Mouse (Mus musculus) natural killer cell, adult 2 months (primary cell): ENCODE results near the gene Depdc7.

Experiments used
- DNase-seq, 2 experiments: peaks; one replicate each; pipeline ENCODE4 v3.0.0; 2022; ENCODE audit warnings: low spot score in 2 of 2

Depdc7 gene

DNA sequence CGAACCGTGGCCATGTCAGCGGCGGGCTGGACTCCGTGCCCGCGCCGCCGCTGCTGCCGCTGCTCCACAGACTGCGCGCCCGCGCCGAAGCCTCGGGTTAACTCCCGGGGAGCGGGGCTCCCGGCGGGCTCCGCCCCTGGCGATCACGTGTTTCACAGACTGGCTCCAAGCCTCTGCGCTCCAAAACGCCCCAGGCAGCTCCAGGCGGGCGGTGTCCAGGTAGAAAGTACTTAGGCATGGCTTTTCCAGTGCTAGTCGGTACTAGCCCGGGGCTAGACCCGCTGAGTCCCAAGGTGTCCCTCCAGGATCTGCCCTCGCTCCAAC is at the start of gene Depdc7:
TSS of gene Depdc7 (minus strand) at position 138 of the 324 bp plus-strand sequence.
- DNase-seq, result peak; percentile 47 to 68

DNA sequence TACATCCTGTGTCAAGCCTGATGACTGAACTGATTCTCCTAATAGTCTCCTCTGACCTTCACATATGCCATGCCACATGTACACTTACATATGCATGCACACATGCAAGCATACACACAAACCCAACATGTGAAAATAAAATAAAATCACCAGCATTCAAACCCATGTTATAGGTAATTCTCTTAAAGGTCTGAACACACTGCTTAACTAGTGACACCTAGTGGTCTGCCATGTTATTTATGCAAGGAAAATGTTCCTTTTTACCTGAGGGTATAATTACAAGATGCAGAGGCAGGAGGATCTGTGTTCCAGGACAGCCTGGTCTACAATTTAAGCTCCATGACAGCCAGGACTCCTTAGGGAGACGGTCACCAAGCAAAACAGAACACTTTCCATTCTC is 32.1 kb upstream of the Depdc7 start:
- no peak for DNase-seq

GRCm38 (mm10) chr2:104768697-104769096 is 26.0 kb upstream of the Depdc7 start:
- DNase-seq, result no peak

- no peak for DNase-seq
Observed at GRCm38 (mm10) chr2:104764018-104764417, 21.3 kb upstream of the Depdc7 start.

GRCm38 (mm10) chr2:104763134-104763703 is 20.5 kb upstream of the Depdc7 start:
- no peak for DNase-seq

- no peak for DNase-seq
Observed at GRCm38 (mm10) chr2:104750611-104751010, 7.9 kb upstream of the Depdc7 start.

DNA sequence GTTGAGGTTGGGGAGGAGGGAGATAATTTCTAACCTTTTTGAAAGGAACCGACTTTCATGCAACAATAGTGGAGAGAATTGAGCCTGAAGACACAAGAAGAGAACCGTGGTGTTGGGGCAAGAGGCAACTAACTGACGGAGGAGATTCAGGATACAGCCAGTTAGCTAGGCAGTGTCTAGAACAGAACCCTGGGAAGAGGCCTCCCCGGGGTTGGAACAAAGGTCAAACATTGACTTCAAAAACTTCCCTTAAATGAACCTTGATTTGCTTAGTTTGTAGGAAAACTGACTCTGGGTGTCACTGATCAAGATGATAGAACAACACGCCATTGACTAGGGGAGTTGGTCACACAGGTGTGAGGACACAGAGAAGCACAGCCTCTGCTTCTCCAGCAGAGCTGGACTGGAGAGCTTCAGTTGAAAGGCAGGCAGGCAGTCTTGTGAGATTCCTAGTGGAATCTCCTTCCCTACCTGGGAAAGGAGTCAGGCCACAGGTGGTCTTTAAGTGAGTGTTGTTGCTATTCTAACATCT is 6.0 kb upstream of the Depdc7 start:
- DNase-seq, result no peak

GRCm38 (mm10) chr2:104746251-104746650 is 3.6 kb upstream of the Depdc7 start:
- DNase-seq, result no peak

- no peak for DNase-seq
Observed at GRCm38 (mm10) chr2:104743971-104744370, 1.3 kb upstream of the Depdc7 start.

GRCm38 (mm10) chr2:104743160-104743559 is 482 bp upstream of the Depdc7 start:
- DNase-seq, result no peak

GRCm38 (mm10) chr2:104741896-104742740 is 560 bp downstream of the Depdc7 start:
- no peak for DNase-seq

GRCm38 (mm10) chr2:104741015-104741758 is 1.5 kb downstream of the Depdc7 start:
- DNase-seq, result no peak

DNA sequence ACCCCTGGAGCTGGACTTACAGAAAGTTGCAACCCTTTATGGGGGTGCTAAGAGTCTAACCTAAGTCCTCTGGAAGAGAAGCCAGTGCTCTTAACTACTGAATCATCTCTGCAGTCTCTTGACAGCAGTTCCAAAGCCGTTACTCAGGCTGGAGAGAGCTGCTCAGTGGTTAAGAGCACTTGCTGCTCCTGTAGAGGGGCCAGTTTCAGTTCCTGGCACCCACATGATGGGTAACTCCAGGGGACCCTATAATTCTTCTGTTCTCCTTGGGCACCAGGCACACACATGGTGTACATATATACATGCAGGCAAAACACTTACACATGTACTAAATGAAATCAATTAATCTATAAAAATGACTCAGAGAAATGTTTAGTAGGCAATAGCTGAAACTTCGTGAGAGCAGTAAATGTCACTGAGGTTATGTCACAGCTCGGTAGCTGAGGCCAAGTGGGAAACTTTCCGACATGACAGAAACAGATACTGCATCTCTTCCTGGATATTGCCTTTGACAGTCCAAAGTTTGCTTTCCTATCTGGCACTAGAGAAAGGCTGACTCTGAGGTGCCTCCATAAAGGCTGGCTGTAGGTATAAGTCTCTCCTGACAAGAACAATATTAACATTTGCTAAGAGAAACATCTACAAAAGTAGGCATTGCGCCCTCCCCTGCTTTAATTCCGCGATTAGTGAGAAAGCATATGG is 2.3 kb downstream of the Depdc7 start:
- no peak for DNase-seq

DNA sequence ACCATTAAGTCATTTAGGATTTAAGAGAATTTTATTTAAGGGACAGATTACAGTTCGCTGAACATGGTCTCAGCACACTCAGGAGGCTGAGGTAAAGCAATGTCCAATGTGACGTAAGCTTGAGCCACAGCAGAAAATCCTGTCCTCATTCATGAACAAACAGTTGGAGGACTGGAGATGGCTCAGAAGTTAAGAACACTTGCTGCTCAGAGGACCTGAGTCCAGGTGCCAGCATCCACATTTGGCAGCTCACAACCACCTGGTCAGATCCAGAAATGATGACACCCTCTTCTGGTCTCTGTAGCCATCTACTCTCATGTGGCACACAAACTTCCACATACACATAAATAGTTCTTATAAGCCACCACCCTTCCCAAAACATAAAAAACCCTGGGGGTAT is 3.0 kb downstream of the Depdc7 start:
- no peak for DNase-seq

DNA sequence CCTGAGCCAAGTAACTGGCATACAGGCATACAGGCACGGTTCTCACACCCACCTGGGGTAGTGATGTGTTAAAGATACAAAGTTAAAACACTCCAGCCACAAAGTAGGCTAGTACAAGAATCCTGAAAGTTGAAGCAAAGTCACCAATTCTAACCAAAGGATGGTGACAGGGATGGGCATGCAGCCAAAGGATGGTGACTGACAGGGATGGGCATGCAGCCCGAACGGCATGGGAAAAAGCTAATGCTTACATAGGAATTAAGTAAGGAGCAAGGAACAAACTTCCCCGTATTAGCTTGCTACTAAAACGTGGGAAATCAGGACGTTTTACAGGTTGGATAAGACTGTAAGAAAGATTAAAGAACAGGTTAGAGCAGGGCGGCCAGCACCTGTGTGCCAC is 6.4 kb downstream of the Depdc7 start:
- no peak for DNase-seq

GRCm38 (mm10) chr2:104732562-104733256 is 10.0 kb downstream of the Depdc7 start:
- DNase-seq, result no peak

GRCm38 (mm10) chr2:104732033-104732444 is 10.6 kb downstream of the Depdc7 start:
- peak in 1 of 2 experiments; percentile 35 for DNase-seq

- no peak for DNase-seq
Observed at GRCm38 (mm10) chr2:104727369-104727768, 15.3 kb downstream of the Depdc7 start.

- DNase-seq, result no peak
Observed at GRCm38 (mm10) chr2:104722021-104722420, 20.7 kb downstream of the Depdc7 start.

DNA sequence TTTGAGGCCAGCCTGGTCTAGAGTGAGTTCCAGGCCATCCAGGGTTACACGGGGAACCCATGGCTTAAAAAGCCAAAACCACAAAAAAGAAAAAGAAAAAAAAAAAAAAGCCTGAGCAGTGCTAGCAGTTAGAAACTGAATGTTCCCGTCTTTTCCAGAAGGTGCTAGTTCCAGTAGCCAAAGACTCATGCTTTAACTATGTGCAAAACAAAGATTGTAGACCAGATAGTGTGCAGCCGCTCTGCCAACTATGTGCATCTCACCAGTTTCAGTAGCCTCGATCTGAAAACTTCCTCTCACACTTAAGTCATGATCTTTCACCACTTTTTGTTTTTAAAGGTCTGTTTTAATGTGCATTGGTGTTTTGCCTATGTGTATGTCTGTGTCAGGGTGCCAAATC is 24.9 kb downstream of the Depdc7 start:
- no peak for DNase-seq

- no peak for DNase-seq
Observed at GRCm38 (mm10) chr2:104717231-104717735, 25.4 kb downstream of the Depdc7 start.
